Mouse (Mus musculus) CD4-positive, CD25-positive, alpha-beta regulatory T cell, adult 9 weeks (primary cell): ENCODE data around the gene Nup153. TPM values are rescaled to one million over a fixed set of nuclear protein-coding genes. Genes with fewer than 3 reads are reported as not detected.

Experiments used
- polyA plus RNA-seq: library from polyadenylated mRNA; unstranded; fragments of 100-300 nt; shearing (Covaris generic); gene quantifications from one replicate; pipeline ENCODE4 v1.2.1, GENCODE M21; 2017

The Nup153 gene
- 51.7 TPM for polyA plus RNA-seq

DNA sequence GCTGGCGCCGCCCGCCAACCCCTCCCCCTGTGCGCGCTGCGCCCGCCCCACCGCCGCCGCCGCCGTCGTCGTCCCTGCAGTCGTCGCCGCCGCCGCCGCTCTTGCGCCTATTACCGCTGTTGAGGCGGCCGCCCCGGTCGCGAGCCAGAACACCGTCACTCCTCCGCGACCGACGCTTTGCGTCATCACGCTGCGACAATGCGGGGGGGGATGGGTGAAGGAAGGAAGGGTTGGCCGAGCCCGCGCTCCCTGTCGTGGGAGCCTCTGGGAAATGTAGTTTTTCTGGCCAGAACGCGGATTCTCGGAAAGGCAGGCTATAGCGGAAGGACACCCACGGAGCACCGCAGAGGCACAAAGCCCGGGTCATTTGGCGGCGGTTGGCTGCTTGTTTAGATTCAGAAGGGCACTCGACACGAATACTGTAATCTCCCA lies at the start of gene Nup153:
TSS of gene Nup153 (minus strand) at position 104 of the 432 bp plus-strand sequence.

DNA sequence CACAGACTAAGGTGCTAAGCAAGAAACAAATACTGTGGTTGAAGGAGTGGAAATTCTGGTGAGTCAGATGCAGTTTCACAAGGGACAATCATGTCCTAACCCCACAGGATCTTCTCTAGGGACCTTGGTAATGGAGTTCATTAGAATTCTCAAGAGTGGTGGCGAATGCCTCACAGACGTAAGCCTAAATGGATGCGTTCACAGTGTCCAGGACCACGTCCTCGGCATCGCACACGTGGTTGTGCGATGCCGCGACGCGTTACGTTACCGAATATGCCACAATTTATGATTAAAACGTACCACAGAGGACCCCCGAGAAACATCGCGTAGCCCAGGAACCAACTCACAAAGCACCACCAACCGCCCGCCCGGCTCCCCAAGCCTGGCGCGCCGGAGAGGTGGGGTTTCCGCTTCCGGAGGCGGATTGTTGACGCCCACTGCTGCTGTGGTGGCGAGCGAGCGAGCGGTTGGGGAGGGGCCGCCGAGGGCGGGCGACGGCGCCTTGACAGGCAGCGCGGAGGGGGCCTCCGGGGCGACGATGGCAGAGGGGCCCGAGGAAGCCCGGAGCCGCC lies 58.6 kb downstream of the Nup153 start, which contains the start of gene Fam8a1:
TSS of gene Fam8a1 (plus strand) at position 475 of the 572 bp plus-strand sequence.

Other genes starting within 250 kb of the Nup153 start
- gene Cap2, start 226.1 kb downstream of the Nup153 start, polyA plus RNA-seq: 0.83 TPM
- 4.0 TPM for gene Fam8a1, start 58.4 kb downstream of the Nup153 start, polyA plus RNA-seq
- gene Kif13a, start 201.9 kb upstream of the Nup153 start, polyA plus RNA-seq: 4.1 TPM